Mouse (Mus musculus) spleen, postnatal 10 days (tissue): Measurements from ENCODE around the gene Gm382.

Source experiments
- DNase-seq, 2 experiments: peaks; one replicate each; pipeline ENCODE4 v3.0.0; 2021 to 2022; ENCODE audit warnings: low spot score in 2 of 2

Gm382 gene

DNA sequence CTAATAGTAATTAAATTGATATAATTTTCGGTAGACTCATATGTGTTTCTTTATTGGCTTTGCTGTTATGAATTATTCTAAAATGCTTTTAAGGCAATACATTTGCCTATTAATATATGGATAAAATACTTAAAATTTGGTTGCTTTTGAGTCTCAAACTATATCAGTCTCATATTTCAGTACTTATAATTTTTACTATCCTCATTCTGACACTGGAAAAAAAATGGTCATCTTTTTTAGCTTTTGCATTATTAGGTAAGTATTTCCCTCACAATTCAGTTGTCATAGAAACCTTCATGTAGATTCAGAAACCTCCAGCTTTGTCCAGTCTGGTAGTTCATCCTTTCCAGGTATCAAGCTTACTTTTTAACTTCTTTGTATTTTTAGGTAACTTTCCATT is at the start of gene Gm382:
TSS of gene Gm382 (plus strand) at position 301 of the 400 bp plus-strand sequence.
- DNase-seq = no peak

- DNase-seq = no peak
Observed at GRCm38 (mm10) chrX:127070179-127070578, 30.4 kb downstream of the Gm382 start.

DNA sequence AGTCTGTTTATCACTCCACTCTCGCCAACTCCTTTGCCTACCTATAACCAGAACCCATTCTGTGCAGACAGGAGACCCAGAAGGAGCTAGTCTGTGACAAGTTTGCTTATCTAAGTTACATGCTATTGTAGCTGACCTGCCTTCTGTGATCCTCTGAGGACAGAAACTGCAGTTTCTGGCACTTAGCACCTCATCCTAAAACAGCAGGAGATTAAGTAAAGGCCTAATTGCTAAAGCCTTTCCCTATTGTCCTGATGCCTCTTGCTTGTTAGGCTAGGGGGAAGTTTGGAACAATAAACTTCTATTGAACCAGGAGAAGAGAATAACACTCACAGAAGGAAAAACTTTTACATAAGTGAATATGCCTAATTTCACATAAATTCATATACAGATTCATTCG is 51.5 kb downstream of the Gm382 start:
- DNase-seq = no peak

DNA sequence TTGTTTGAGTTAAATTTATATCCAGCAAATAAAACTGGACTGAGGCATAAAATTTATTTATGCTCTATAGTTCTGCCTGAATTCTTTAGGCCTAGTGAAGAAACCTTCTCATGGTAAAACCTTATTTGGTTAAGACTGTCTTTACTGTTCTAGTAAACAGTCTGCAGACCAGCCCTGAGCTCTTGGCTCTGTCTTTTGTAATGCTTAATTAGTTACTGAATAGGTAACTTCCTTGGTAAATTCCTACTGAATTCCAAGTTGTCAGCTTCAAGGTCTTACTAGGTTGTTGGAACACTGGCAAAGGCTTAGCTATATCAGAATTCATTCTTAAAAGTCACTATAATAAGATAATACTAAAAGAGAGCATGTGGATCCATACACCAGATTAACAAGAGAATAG is 53.3 kb downstream of the Gm382 start:
- DNase-seq = no peak

DNA sequence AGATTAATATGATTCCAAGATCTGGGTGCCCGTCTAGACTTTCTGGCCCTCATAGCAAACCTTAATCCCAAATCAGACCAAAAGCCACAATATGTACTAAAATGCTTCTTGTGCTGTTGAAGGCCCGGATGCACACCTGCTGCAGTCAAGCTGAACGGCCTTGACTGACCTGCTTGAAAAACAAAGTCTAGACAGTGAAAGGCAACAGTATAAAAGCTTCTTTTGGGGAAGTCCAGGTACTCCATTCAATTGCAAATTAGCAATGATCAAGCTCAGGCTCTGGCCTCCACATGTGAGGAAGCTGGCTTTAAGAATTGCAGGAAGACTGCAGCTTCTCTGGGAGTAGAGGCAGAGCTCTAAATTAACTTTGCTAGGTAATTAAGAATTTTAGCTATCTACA is 54.2 kb downstream of the Gm382 start:
- no peak for DNase-seq

DNA sequence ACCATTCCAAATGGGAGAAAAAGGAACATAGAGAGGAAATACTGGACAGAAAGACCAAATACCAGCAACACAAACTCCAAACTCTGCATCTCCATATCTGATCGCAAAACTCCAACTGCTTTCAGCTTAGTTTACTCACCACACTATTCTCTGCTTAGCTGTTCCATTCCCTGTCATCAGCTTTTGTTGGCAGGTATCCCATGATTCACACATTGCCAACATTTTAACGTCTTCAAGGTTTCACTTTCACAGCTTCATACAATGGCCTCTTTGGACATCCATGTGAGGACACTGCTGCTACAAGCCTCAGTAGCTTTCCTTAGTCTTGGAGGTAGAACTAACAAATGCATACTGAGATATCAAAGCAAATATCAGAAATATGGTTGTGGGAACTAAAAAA is 64.6 kb downstream of the Gm382 start:
- no peak for DNase-seq
